Comparison of ENCODE assay signal across 10 mouse cellular contexts in the genomic region with DNA sequence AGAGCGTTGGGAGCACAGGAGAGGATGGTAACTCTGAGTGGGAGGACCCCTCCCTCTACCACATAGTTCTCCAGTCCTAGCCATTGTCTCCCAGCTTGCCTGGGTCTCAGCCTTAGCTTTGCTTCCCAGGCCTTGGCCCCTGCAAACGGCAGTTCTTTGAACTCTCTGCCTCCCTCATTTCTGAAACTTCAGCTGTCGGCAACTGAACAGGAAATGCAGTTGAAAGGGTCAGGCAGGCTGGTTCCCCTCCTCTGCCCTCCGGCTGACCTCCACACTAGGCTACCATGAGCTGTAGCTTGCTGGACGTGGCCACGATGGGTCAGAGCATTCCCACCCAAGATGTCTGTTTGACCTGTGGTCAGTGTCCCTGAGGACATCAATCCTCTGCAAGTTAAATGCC. TPM values are rescaled to one million over a fixed set of nuclear protein-coding genes. Genes with fewer than 3 reads are reported as not detected.
DNase-seq lines count a peak whose midpoint lies in the region; ATAC-seq and TF ChIP-seq lines count a peak whose summit lies in the region.
"Had no signal": no experiment of that assay in that cellular context is flagged by ENCODE, and none has a peak within 500 bp of the region (broad histone marks: within the 10 kb centered on the region; RNA-seq: fewer than 3 reads in every experiment).

No protein-coding gene starts in this region.

- H3K4me1 ChIP-seq in embryonic facial prominence, embryonic 11.5 days (ENCODE audit: control insufficient read depth, insufficient read depth, low read length) = peaks cover 5% of the 10 kb centered on the region

- no peaks in the 10 kb centered on the region; the same call in 1 of the 2 replicates for H3K36me3 ChIP-seq in embryonic facial prominence, embryonic 11.5 days (replicated peaks; ENCODE audit: control insufficient read depth, insufficient read depth, low read depth, low read length)

- WGBS in embryonic facial prominence, embryonic 11.5 days = 9% methylated on average over 6 of the region's 6 CpGs

- no peaks in the 10 kb centered on the region for H3K9me3 ChIP-seq in embryonic facial prominence, embryonic 11.5 days (replicated peaks; ENCODE audit: control insufficient read depth, low read length)

- intact Hi-C loops in left cerebral cortex, adult 2 months (cut with DNase I) = no loop called here

- H3K27me3 ChIP-seq in embryonic facial prominence, embryonic 11.5 days (ENCODE audit: control insufficient read depth, insufficient read depth, low read length) = no peaks in the 10 kb centered on the region

- ATAC-seq in embryonic facial prominence, embryonic 11.5 days (replicated peaks; ENCODE audit: insufficient number of reproducible peaks, low FRiP score, low TSS enrichment, low read depth) = no peak

- H3K4me2 ChIP-seq in embryonic facial prominence, embryonic 11.5 days (ENCODE audit: low read depth, low read length) = no peak overlapping the region

- H3K27ac ChIP-seq in embryonic facial prominence, embryonic 11.5 days (replicated peaks; ENCODE audit: low read depth, low read length) = no peak overlapping the region
- no peak overlapping the region for H3K27ac ChIP-seq in left cerebral cortex, adult 2 months

- H3K4me3 ChIP-seq in embryonic facial prominence, embryonic 11.5 days (ENCODE audit: low read depth, low read length) = no peak overlapping the region
- H3K4me3 ChIP-seq in left cerebral cortex, adult 2 months = no peak overlapping the region

- TF ChIP-seq CTCF in left cerebral cortex, adult 2 months (IDR thresholded peaks at IDR 0.05) = no peak

- H3K9ac ChIP-seq in embryonic facial prominence, embryonic 11.5 days (replicated peaks; ENCODE audit: low read length) = no peak overlapping the region

- DNase-seq in kidney, adult 11 months = peak; percentile 44
- no peak for DNase-seq in kidney, adult 18-20 months
- peak; percentile 89 for DNase-seq in embryo, embryonic 10 days (ENCODE audit: low spot score)
- peak; percentile 18 for DNase-seq in embryonic facial prominence, embryonic 11.5 days (ENCODE audit: low spot score)
- DNase-seq in kidney, postnatal 36 days = peak; percentile 53 to 58
- DNase-seq in layer of hippocampus, adult 9-10 months (ENCODE audit: low spot score) = no peak
- no peak for DNase-seq in left cerebral cortex, adult 2 months (ENCODE audit: extremely low spot score in 1 of 2, low spot score in 2 of 2)
- DNase-seq: cerebellum, adult 2 months; gastrocnemius, postnatal 10 days; right cerebral cortex, adult 18-20 months had no signal

RNA-seq across cellular contexts. Expression of gene Itga9, which starts 48.5 kb away (rescaled TPM):
- polyA plus RNA-seq in embryonic facial prominence, embryonic 11.5 days (2014; fragmentation: Nextera tagmentation; extraction: Ambion mirVana) = 9.3 and 10.3 TPM in 2 replicates
- total RNA-seq in left cerebral cortex, adult 2 months (2021) = 1 to 10 TPM; 8.2 to 8.3 TPM

Comparison
In these comparisons a context has a peak if more than half of its experiments do, and no peak if none do; other contexts are left out.
1. DNase-seq: peak in kidney, adult 11 months (single experiment), embryo, embryonic 10 days (single experiment), embryonic facial prominence, embryonic 11.5 days (single experiment) and kidney, postnatal 36 days (2 of 2); none in kidney, adult 18-20 months (single experiment), layer of hippocampus, adult 9-10 months (single experiment) and left cerebral cortex, adult 2 months (0 of 2).